In genomic region chr6:87186988-87187387, GRCm38 (mm10) we compare ENCODE assay signal across 8 mouse cellular contexts.
A peak's percentile ranks its signal among the peaks of the same experiment; 100 is the strongest.
DNase-seq lines count a peak whose midpoint lies in the region; ATAC-seq and TF ChIP-seq lines count a peak whose summit lies in the region.

No protein-coding gene starts in this region.

- no peak for DNase-seq in forebrain, embryonic 11.5 days (ENCODE audit: low spot score)
- no peak for DNase-seq in CH12.LX (ENCODE audit: extremely low read depth)
- peak; percentile 64 for DNase-seq in gastrocnemius, postnatal 14 days
- DNase-seq in kidney, postnatal 0 days (ENCODE audit: low spot score) = peak; percentile 58
- peak; percentile 78 for DNase-seq in lung, postnatal 0 days (ENCODE audit: low spot score)
- DNase-seq in yolk sac, embryonic 10.5 days (ENCODE audit: low spot score) = peak; percentile 17
- no peak for DNase-seq in forebrain, embryonic 10.5 days (ENCODE audit: extremely low spot score, low spot score)

- no peak for TF ChIP-seq POLR2A in CH12.LX (IDR thresholded peaks at IDR 0.05; ENCODE audit: low read depth, low read length)

- no peak overlapping the region for H3K27ac ChIP-seq in forebrain, embryonic 16.5 days (ENCODE audit: low read length)
- H3K27ac ChIP-seq in forebrain, embryonic 11.5 days (ENCODE audit: low read depth, low read length) = no peak overlapping the region
- no peak overlapping the region for H3K27ac ChIP-seq in CH12.LX (ENCODE audit: insufficient read depth, low read depth)
- peak overlapping the region; percentile 6; the same call in 1 of the 2 replicates for H3K27ac ChIP-seq in kidney, postnatal 0 days
- H3K27ac ChIP-seq in lung, postnatal 0 days (ENCODE audit: low read length) = peak overlapping the region; percentile 71
- H3K27ac ChIP-seq in forebrain, embryonic 10.5 days = no peak overlapping the region

- peak; percentile 57; the same call in 1 of the 2 replicates for ATAC-seq in forebrain, embryonic 16.5 days
- no peak for ATAC-seq in forebrain, embryonic 11.5 days (replicated peaks; ENCODE audit: low FRiP score)
- no peak for ATAC-seq in kidney, postnatal 0 days (replicated peaks; ENCODE audit: low FRiP score, low read depth)
- peak; percentile 13; the same call in 1 of the 2 replicates for ATAC-seq in lung, postnatal 0 days

- no peaks in the 10 kb centered on the region for H3K79me2 ChIP-seq in CH12.LX (replicated peaks; ENCODE audit: control insufficient read depth, extremely low read depth, insufficient read depth, poor library complexity, severe bottlenecking)

- H3K36me3 ChIP-seq in forebrain, embryonic 16.5 days (ENCODE audit: control insufficient read depth, insufficient read depth) = no peaks in the 10 kb centered on the region
- no peaks in the 10 kb centered on the region for H3K36me3 ChIP-seq in forebrain, embryonic 11.5 days (ENCODE audit: control insufficient read depth, insufficient read depth, low read length)
- H3K36me3 ChIP-seq in CH12.LX (replicated peaks in 1 of 2; ENCODE audit: control insufficient read depth in 1 of 2, insufficient read depth in 1 of 2, low read length in 1 of 2) = no peaks in the 10 kb centered on the region
- no peaks in the 10 kb centered on the region for H3K36me3 ChIP-seq in kidney, postnatal 0 days (ENCODE audit: insufficient read depth, low read length)
- 0 out of 2 replicates have a peak, but pooled peaks cover 4% of the 10 kb centered on the region for H3K36me3 ChIP-seq in lung, postnatal 0 days (ENCODE audit: insufficient read depth, low read length)
- peaks cover 27% of the 10 kb centered on the region for H3K36me3 ChIP-seq in forebrain, embryonic 10.5 days (replicated peaks)

- no peak overlapping the region for H3K4me2 ChIP-seq in forebrain, embryonic 16.5 days (ENCODE audit: low read length)
- no peak overlapping the region for H3K4me2 ChIP-seq in forebrain, embryonic 11.5 days (ENCODE audit: low read depth, low read length, severe bottlenecking)
- peak overlapping the region; percentile 9; the same call in 1 of the 2 replicates for H3K4me2 ChIP-seq in CH12.LX (ENCODE audit: insufficient read depth, low read depth, poor library complexity, severe bottlenecking)
- no peak overlapping the region for H3K4me2 ChIP-seq in kidney, postnatal 0 days (ENCODE audit: low read length)
- no peak overlapping the region for H3K4me2 ChIP-seq in lung, postnatal 0 days (replicated peaks; ENCODE audit: low read depth, low read length)

- intact Hi-C loops in gastrocnemius, postnatal 14 days (cut with DNase I; ENCODE audit: low total_unique reads) = no loop called here

- H3K9me3 ChIP-seq in forebrain, embryonic 16.5 days (ENCODE audit: control insufficient read depth, low read length) = no peaks in the 10 kb centered on the region
- H3K9me3 ChIP-seq in forebrain, embryonic 11.5 days (ENCODE audit: control insufficient read depth, low read length) = no peaks in the 10 kb centered on the region
- H3K9me3 ChIP-seq in CH12.LX (replicated peaks; ENCODE audit: low read length) = no peaks in the 10 kb centered on the region
- no peaks in the 10 kb centered on the region for H3K9me3 ChIP-seq in kidney, postnatal 0 days (replicated peaks; ENCODE audit: low read length)
- H3K9me3 ChIP-seq in lung, postnatal 0 days (ENCODE audit: low read length) = no peaks in the 10 kb centered on the region
- H3K9me3 ChIP-seq in forebrain, embryonic 10.5 days = no peaks in the 10 kb centered on the region

- no peak for TF ChIP-seq CTCF in CH12.LX (conservative IDR thresholded peaks at IDR 0.05 in 1 of 2, IDR thresholded peaks at IDR 0.05 in 1 of 2; ENCODE audit: low read depth in 2 of 2, low read length in 2 of 2)
- no peak for TF ChIP-seq CTCF in kidney, postnatal 0 days (IDR thresholded peaks at IDR 0.05; ENCODE audit: low read depth)
- no peak for TF ChIP-seq CTCF in lung, postnatal 0 days (IDR thresholded peaks at IDR 0.05)

- in situ Hi-C loops in CH12.LX (cut with MboI; ENCODE audit: low pct_ligation_motif_present, low pct_unique_long_range_greater_than_20kb, low sequenced_read_pairs) = no loop called here

- H3K4me3 ChIP-seq in forebrain, embryonic 16.5 days (replicated peaks; ENCODE audit: low read length) = no peak overlapping the region
- H3K4me3 ChIP-seq in forebrain, embryonic 11.5 days (ENCODE audit: low read depth, low read length) = no peak overlapping the region
- H3K4me3 ChIP-seq in CH12.LX (replicated peaks in 1 of 3; ENCODE audit: low read depth in 2 of 3, low read length in 2 of 3, poor library complexity in 1 of 3) = no peak overlapping the region
- no peak overlapping the region for H3K4me3 ChIP-seq in kidney, postnatal 0 days (replicated peaks; ENCODE audit: low read depth, low read length)
- no peak overlapping the region for H3K4me3 ChIP-seq in lung, postnatal 0 days (ENCODE audit: low read depth, low read length)
- H3K4me3 ChIP-seq in forebrain, embryonic 10.5 days = no peak overlapping the region

- dilution Hi-C loops in CH12.LX (cut with MboI; ENCODE audit: extremely low pct_ligation_motif_present, extremely low pct_unique_long_range_greater_than_20kb, low sequenced_read_pairs) = no loop called here

- no peak overlapping the region for H3K9ac ChIP-seq in forebrain, embryonic 16.5 days (replicated peaks; ENCODE audit: low read depth, low read length)
- H3K9ac ChIP-seq in forebrain, embryonic 11.5 days (ENCODE audit: low read length) = no peak overlapping the region
- no peak overlapping the region for H3K9ac ChIP-seq in CH12.LX (ENCODE audit: insufficient read depth, low read depth)
- H3K9ac ChIP-seq in kidney, postnatal 0 days (ENCODE audit: low read depth, low read length) = no peak overlapping the region
- no peak overlapping the region for H3K9ac ChIP-seq in lung, postnatal 0 days (replicated peaks; ENCODE audit: low read depth)

- H3K27me3 ChIP-seq in forebrain, embryonic 16.5 days (replicated peaks; ENCODE audit: control insufficient read depth, insufficient read depth, low read length) = no peaks in the 10 kb centered on the region
- no peaks in the 10 kb centered on the region for H3K27me3 ChIP-seq in forebrain, embryonic 11.5 days (ENCODE audit: control insufficient read depth, insufficient read depth, low read length)
- no peaks in the 10 kb centered on the region for H3K27me3 ChIP-seq in CH12.LX (replicated peaks)
- H3K27me3 ChIP-seq in kidney, postnatal 0 days (ENCODE audit: insufficient read depth, low read length) = no peaks in the 10 kb centered on the region
- H3K27me3 ChIP-seq in lung, postnatal 0 days (replicated peaks; ENCODE audit: insufficient read depth, low read length) = no peaks in the 10 kb centered on the region
- H3K27me3 ChIP-seq in forebrain, embryonic 10.5 days (ENCODE audit: poor library complexity, severe bottlenecking) = no peaks in the 10 kb centered on the region

- 84% methylated on average over 12 of the region's 12 CpGs for WGBS in forebrain, embryonic 16.5 days
- WGBS in forebrain, embryonic 11.5 days = 88% methylated on average over 12 of the region's 12 CpGs
- WGBS in kidney, postnatal 0 days = 36% methylated on average over 12 of the region's 12 CpGs
- 56% methylated on average over 12 of the region's 12 CpGs for WGBS in lung, postnatal 0 days
- WGBS in forebrain, embryonic 10.5 days = 81% methylated on average over 12 of the region's 12 CpGs

- no peak for TF ChIP-seq EP300 in CH12.LX (IDR thresholded peaks at IDR 0.05; ENCODE audit: low read length)
- TF ChIP-seq EP300 in lung, postnatal 0 days (IDR thresholded peaks at IDR 0.05) = no peak

- no peak for TF ChIP-seq RAD21 in CH12.LX (IDR thresholded peaks at IDR 0.05; ENCODE audit: low read depth, low read length)

- H3K4me1 ChIP-seq in forebrain, embryonic 16.5 days (replicated peaks; ENCODE audit: control insufficient read depth, insufficient read depth, low read length) = 0 out of 2 replicates have a peak, but pooled peaks cover 3% of the 10 kb centered on the region
- H3K4me1 ChIP-seq in forebrain, embryonic 11.5 days (replicated peaks; ENCODE audit: control insufficient read depth, insufficient read depth, low read length) = no peaks in the 10 kb centered on the region
- H3K4me1 ChIP-seq in CH12.LX (ENCODE audit: control insufficient read depth in 1 of 2, insufficient read depth in 2 of 2) = peaks cover 6 to 13% of the 10 kb centered on the region in 2 experiments; a peak in 3 of 4 replicates
- H3K4me1 ChIP-seq in kidney, postnatal 0 days (replicated peaks; ENCODE audit: insufficient read depth, low read length) = 0 out of 2 replicates have a peak, but pooled peaks cover 9% of the 10 kb centered on the region
- peaks cover 12% of the 10 kb centered on the region; the same call in 1 of the 2 replicates for H3K4me1 ChIP-seq in lung, postnatal 0 days (ENCODE audit: insufficient read depth, low read depth, low read length)
- H3K4me1 ChIP-seq in forebrain, embryonic 10.5 days = 0 out of 2 replicates have a peak, but pooled peaks cover 2% of the 10 kb centered on the region

TF ChIP-seq in CH12.LX, 34 proteins besides CTCF, POLR2A, EP300 and RAD21:
- no peak for TF ChIP-seq MAZ (IDR thresholded peaks at IDR 0.05; ENCODE audit: low read depth, low read length)
- TF ChIP-seq E2F4 (IDR thresholded peaks at IDR 0.05; ENCODE audit: insufficient replicate concordance, low read depth, low read length) = no peak
- peak; percentile 69 for TF ChIP-seq BHLHE40 (IDR thresholded peaks at IDR 0.05; ENCODE audit: low read depth, low read length)
- TF ChIP-seq JUND (conservative IDR thresholded peaks at IDR 0.05; ENCODE audit: low read depth, low read length) = no peak

Comparison
In these comparisons a context has a peak if more than half of its experiments do, and no peak if none do; other contexts are left out.
1. ATAC-seq: peak in forebrain, embryonic 16.5 days (single experiment) and lung, postnatal 0 days (single experiment); none in forebrain, embryonic 11.5 days (single experiment) and kidney, postnatal 0 days (single experiment).
2. H3K27ac ChIP-seq: peak in kidney, postnatal 0 days (single experiment) and lung, postnatal 0 days (single experiment); none in forebrain, embryonic 16.5 days (single experiment), forebrain, embryonic 11.5 days (single experiment), CH12.LX (single experiment) and forebrain, embryonic 10.5 days (single experiment).
3. DNase-seq: peak in gastrocnemius, postnatal 14 days (single experiment), kidney, postnatal 0 days (single experiment), lung, postnatal 0 days (single experiment) and yolk sac, embryonic 10.5 days (single experiment); none in forebrain, embryonic 11.5 days (single experiment), CH12.LX (single experiment) and forebrain, embryonic 10.5 days (single experiment).